Mouse (Mus musculus): ENCODE measurements around the gene S100a10. TPM values are rescaled to one million over a fixed set of nuclear protein-coding genes. Genes with fewer than 3 reads are reported as not detected.

S100a10 gene
- polyA plus RNA-seq, 1 experiment = 60.6 TPM

- no peak for DNase-seq
- Histone ChIP-seq H3K27me3 (ENCODE audit: control insufficient read depth, insufficient read depth, low read length) (no peaks in the 10 kb centered on the region), H3K27ac (ENCODE audit: insufficient read depth, low read length) (no peak overlapping the region), H3K4me3 (replicated peaks; ENCODE audit: insufficient read depth, low read depth, low read length) (no peak overlapping the region), H3K4me1 (ENCODE audit: control insufficient read depth, insufficient read depth, low read length) (no peaks in the 10 kb centered on the region)
- no peak for TF ChIP-seq CTCF (IDR thresholded peaks at IDR 0.05; ENCODE audit: borderline replicate concordance, insufficient read depth, low read depth, low read length)
- no peak for TF ChIP-seq POLR2A (IDR thresholded peaks at IDR 0.05; ENCODE audit: borderline replicate concordance, insufficient read depth, low read length)
- 71% methylated on average over 5 of the region's 6 CpGs for whole genome bisulfite sequencing
Observed at GRCm38 (mm10) chr3:93548541-93549266, 6.2 kb upstream of the S100a10 start.

DNA sequence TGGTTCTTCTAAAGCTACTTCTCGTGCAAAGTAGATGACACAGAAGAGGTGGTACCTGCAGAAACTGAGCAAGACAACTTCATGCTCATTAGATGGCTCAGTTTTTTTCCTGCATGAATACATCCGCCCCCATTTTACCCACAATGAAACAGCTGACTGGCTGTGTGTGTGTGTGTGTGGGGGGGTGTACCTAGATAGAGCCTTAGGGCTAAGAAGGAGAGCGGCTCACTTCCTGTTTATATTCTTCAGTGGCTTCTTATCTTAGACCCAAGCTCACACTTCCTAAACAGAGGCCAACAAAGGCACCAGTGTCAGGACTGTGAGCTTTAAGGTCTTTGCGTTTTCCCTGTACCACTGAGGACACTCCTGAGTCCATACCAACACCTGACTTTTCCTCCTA, 4.9 kb upstream of the S100a10 start:
- Histone ChIP-seq H3K27ac (ENCODE audit: insufficient read depth, low read length) (no peak overlapping the region), H3K27me3 (ENCODE audit: control insufficient read depth, insufficient read depth, low read length) (no peaks in the 10 kb centered on the region), H3K4me3 (replicated peaks; ENCODE audit: insufficient read depth, low read depth, low read length) (no peak overlapping the region), H3K4me1 (ENCODE audit: control insufficient read depth, insufficient read depth, low read length) (no peaks in the 10 kb centered on the region)
- DNase-seq = no peak
- WGBS = 81% methylated on average over 4 of the region's 4 CpGs
- TF ChIP-seq POLR2A (IDR thresholded peaks at IDR 0.05; ENCODE audit: borderline replicate concordance, insufficient read depth, low read length) = no peak
- no peak for TF ChIP-seq CTCF (IDR thresholded peaks at IDR 0.05; ENCODE audit: borderline replicate concordance, insufficient read depth, low read depth, low read length)

- H3K27ac ChIP-seq (ENCODE audit: insufficient read depth, low read length) = no peak overlapping the region
- DNase-seq = no peak
- 82% methylated on average over 5 of the region's 5 CpGs for WGBS
- no peaks in the 10 kb centered on the region for H3K27me3 ChIP-seq (ENCODE audit: control insufficient read depth, insufficient read depth, low read length)
- TF ChIP-seq POLR2A (IDR thresholded peaks at IDR 0.05; ENCODE audit: borderline replicate concordance, insufficient read depth, low read length) (no peak), CTCF (IDR thresholded peaks at IDR 0.05; ENCODE audit: borderline replicate concordance, insufficient read depth, low read depth, low read length) (no peak)
- no peaks in the 10 kb centered on the region for H3K4me1 ChIP-seq (ENCODE audit: control insufficient read depth, insufficient read depth, low read length)
- no peak overlapping the region for H3K4me3 ChIP-seq (replicated peaks; ENCODE audit: insufficient read depth, low read depth, low read length)
Observed at GRCm38 (mm10) chr3:93551950-93552901, 2.7 kb upstream of the S100a10 start.

- H3K4me1 ChIP-seq (ENCODE audit: control insufficient read depth, insufficient read depth, low read length) = no peaks in the 10 kb centered on the region
- no peak for TF ChIP-seq POLR2A (IDR thresholded peaks at IDR 0.05; ENCODE audit: borderline replicate concordance, insufficient read depth, low read length)
- TF ChIP-seq CTCF (IDR thresholded peaks at IDR 0.05; ENCODE audit: borderline replicate concordance, insufficient read depth, low read depth, low read length) = no peak
- H3K27ac ChIP-seq (ENCODE audit: insufficient read depth, low read length) = no peak overlapping the region
- H3K27me3 ChIP-seq (ENCODE audit: control insufficient read depth, insufficient read depth, low read length) = no peaks in the 10 kb centered on the region
- no peak for DNase-seq
- WGBS = 90% methylated on average over 2 of the region's 2 CpGs
- no peak overlapping the region for H3K4me3 ChIP-seq (replicated peaks; ENCODE audit: insufficient read depth, low read depth, low read length)
Observed at GRCm38 (mm10) chr3:93553311-93553710, 1.6 kb upstream of the S100a10 start.

DNA sequence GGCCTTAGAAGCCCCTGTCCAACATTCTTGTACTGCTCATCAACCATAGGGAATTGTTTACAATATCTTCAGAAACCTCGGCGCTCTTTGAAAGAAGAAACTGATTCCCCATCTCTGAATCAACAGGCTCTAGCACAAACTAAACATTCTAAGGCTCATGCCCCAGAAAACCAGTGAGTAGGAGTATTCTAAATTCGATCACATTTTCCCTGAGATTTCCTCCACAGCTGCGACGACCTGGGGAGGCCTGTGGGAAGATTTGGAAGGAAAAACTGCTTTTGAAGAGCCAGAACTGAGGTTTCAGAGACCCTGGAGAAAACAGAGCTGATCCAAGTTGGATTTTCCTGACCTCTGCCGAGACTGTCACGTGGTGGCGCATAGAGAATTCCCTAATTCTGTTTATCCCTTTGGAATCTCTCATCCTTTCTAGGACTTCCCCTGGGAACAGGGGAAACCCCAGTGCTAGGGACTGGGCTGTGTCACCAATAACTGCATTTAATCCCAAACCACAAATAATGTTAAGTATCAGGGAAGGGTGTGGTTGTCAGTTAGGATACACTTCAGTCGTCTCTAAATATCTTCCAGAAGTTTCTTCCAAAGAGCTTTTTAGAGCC, 1.0 kb upstream of the S100a10 start:
- Histone ChIP-seq H3K4me1 (ENCODE audit: control insufficient read depth, insufficient read depth, low read length) (no peaks in the 10 kb centered on the region), H3K4me3 (replicated peaks; ENCODE audit: insufficient read depth, low read depth, low read length) (no peak overlapping the region), H3K27ac (ENCODE audit: insufficient read depth, low read length) (no peak overlapping the region), H3K27me3 (ENCODE audit: control insufficient read depth, insufficient read depth, low read length) (no peaks in the 10 kb centered on the region)
- no peak for TF ChIP-seq CTCF (IDR thresholded peaks at IDR 0.05; ENCODE audit: borderline replicate concordance, insufficient read depth, low read depth, low read length)
- TF ChIP-seq POLR2A (IDR thresholded peaks at IDR 0.05; ENCODE audit: borderline replicate concordance, insufficient read depth, low read length) = no peak
- no peak for DNase-seq
- WGBS = 83% methylated on average over 9 of the region's 9 CpGs

DNA sequence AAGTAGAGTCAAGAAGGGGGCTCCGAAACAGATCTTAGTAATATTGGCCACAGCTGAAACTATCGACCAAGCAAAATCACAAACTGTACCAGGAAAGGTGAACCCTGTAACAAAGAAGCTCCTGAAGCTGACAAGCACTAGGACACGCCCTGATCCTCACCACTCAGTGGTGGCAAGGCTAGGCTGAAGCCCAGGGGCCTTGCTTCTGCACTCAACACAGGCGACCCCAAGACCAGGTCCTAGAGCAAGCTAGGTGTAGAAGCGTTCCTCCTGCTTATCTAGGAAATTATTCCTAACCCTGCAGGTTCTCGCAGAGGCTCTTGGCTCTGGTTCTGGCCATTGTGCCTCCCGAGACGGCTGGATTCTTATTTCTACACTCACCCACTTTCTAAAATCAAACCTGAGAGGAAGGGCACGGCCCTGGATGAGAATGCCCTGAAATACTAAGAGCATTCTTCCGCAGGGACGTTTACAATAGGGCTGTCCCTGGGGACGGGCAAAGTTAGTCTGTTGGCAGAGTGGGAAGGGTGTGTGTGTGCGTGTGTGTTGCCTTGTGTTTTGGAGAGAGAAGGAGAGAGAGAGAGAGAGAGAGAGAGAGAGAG, 400 bp upstream of the S100a10 start:
- H3K27me3 ChIP-seq (ENCODE audit: control insufficient read depth, insufficient read depth, low read length) = no peaks in the 10 kb centered on the region

DNA sequence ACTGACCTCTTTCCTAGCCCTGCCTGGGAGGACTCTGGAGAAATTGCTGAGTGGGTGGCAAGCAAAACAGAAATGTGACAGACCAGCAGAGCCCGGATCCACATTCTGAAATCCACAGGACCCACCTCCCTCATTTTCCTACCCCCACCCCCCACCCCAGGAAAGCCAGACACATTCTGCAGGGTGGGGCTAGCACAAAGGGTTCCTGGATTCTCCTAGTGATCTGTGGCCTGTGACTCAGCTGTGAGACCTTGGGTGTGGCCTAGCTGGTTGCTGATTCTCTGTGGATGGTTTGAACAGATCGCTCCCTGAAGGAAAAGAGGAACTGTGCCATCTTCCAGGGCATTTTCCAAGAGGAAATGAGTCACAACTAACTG, 986 bp downstream of the S100a10 start:
- Histone ChIP-seq H3K4me3 (replicated peaks; ENCODE audit: insufficient read depth, low read depth, low read length) (peak overlapping the region; percentile 42), H3K27ac (ENCODE audit: insufficient read depth, low read length) (no peak overlapping the region), H3K4me1 (ENCODE audit: control insufficient read depth, insufficient read depth, low read length) (no peaks in the 10 kb centered on the region), H3K27me3 (ENCODE audit: control insufficient read depth, insufficient read depth, low read length) (no peaks in the 10 kb centered on the region)
- peak in 1 of 2 experiments; percentile 27 for DNase-seq
- 8% methylated on average over 2 of the region's 2 CpGs for WGBS
- TF ChIP-seq POLR2A (IDR thresholded peaks at IDR 0.05; ENCODE audit: borderline replicate concordance, insufficient read depth, low read length) (no peak), CTCF (IDR thresholded peaks at IDR 0.05; ENCODE audit: borderline replicate concordance, insufficient read depth, low read depth, low read length) (no peak)

More for the DNA sequence above, 400 bp upstream of the S100a10 start:
- 21% methylated on average over 13 of the region's 13 CpGs for WGBS
- TF ChIP-seq POLR2A (IDR thresholded peaks at IDR 0.05; ENCODE audit: borderline replicate concordance, insufficient read depth, low read length) (no peak), CTCF (IDR thresholded peaks at IDR 0.05; ENCODE audit: borderline replicate concordance, insufficient read depth, low read depth, low read length) (no peak)
- Histone ChIP-seq H3K4me1 (ENCODE audit: control insufficient read depth, insufficient read depth, low read length) (no peaks in the 10 kb centered on the region), H3K27ac (ENCODE audit: insufficient read depth, low read length) (no peak overlapping the region), H3K4me3 (replicated peaks; ENCODE audit: insufficient read depth, low read depth, low read length) (peak overlapping the region; percentile 33)
- no peak for DNase-seq

All from cerebellum, adult 2 months (tissue).